Mouse (Mus musculus): ENCODE measurements around the gene Efnb3. TPM values are rescaled to one million over a fixed set of nuclear protein-coding genes. Genes with fewer than 3 reads are reported as not detected.

The Efnb3 gene
- polyA plus RNA-seq, 1 experiment from 2014 or later: 4.6 TPM

GRCm38 (mm10) chr11:69594853-69595252 is 34.8 kb upstream of the Efnb3 start:
- no peak overlapping the region for H3K27ac ChIP-seq (ENCODE audit: low read depth, low read length)
- H3K4me2 ChIP-seq (replicated peaks; ENCODE audit: low read depth): no peak overlapping the region
- H3K27me3 ChIP-seq (replicated peaks; ENCODE audit: control insufficient read depth, insufficient read depth, low read length): no peaks in the 10 kb centered on the region
- no peak for ATAC-seq
- no peak for TF ChIP-seq CTCF (IDR thresholded peaks at IDR 0.05; ENCODE audit: low read depth)
- H3K4me1 ChIP-seq (replicated peaks; ENCODE audit: control insufficient read depth, insufficient read depth, low read length): no peaks in the 10 kb centered on the region
- peaks cover 26% of the 10 kb centered on the region for H3K36me3 ChIP-seq (ENCODE audit: control insufficient read depth, insufficient read depth)
- 96% methylated on average over 6 of the region's 6 CpGs for WGBS
- H3K9me3 ChIP-seq (ENCODE audit: control insufficient read depth): no peaks in the 10 kb centered on the region
- no peak overlapping the region for H3K9ac ChIP-seq (ENCODE audit: low read depth, low read length)
- H3K4me3 ChIP-seq (ENCODE audit: low read depth, low read length): no peak overlapping the region

GRCm38 (mm10) chr11:69592799-69593198 is 32.8 kb upstream of the Efnb3 start:
- Histone ChIP-seq H3K4me1 (replicated peaks; ENCODE audit: control insufficient read depth, insufficient read depth, low read length) (no peaks in the 10 kb centered on the region), H3K4me2 (replicated peaks; ENCODE audit: low read depth) (no peak overlapping the region), H3K9ac (ENCODE audit: low read depth, low read length) (no peak overlapping the region), H3K27me3 (replicated peaks; ENCODE audit: control insufficient read depth, insufficient read depth, low read length) (no peaks in the 10 kb centered on the region), H3K4me3 (ENCODE audit: low read depth, low read length) (no peak overlapping the region), H3K36me3 (ENCODE audit: control insufficient read depth, insufficient read depth) (peaks cover 46% of the 10 kb centered on the region), H3K9me3 (ENCODE audit: control insufficient read depth) (no peaks in the 10 kb centered on the region), H3K27ac (ENCODE audit: low read depth, low read length) (no peak overlapping the region)
- no peak for TF ChIP-seq CTCF (IDR thresholded peaks at IDR 0.05; ENCODE audit: low read depth)
- ATAC-seq: no peak
- WGBS: 79% methylated on average over 4 of the region's 4 CpGs

DNA sequence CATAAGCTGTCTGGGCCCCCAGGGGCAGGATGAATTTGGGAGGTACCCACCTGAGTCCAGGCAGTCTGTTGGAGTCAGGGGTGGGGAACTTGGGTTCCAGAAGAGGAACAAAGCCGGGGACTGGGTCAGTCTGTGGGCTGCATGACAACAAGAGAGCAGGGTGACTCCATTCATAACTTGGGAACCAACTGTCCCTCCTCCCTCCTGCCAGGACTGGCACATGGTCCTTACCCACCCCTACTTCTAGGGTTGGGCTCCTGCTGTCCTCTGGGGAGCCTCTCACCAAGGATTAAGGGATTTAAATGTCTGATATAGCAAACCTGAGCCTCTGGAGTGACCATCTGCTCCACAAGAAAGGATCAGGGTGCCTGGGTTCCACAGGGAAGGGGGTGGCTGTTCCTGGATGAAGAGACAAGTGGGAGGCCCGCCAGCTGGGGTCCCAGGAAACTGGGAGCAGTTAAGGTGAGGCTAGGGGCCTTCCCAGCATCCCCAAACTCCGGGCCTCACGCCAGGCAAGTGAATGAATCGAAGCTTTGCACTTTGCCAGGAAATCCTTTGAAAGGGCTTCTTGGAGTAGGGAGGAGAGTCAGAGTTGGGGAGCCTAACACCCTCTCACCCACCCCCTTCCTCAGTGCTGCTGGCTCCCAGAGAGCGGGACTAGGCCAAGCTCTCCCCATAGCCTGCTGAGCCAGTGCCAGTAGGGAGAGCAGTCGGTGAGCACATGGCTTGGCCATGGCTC is 32.1 kb upstream of the Efnb3 start:
- TF ChIP-seq CTCF (IDR thresholded peaks at IDR 0.05; ENCODE audit: low read depth): no peak
- Histone ChIP-seq H3K27ac (ENCODE audit: low read depth, low read length) (no peak overlapping the region), H3K9ac (ENCODE audit: low read depth, low read length) (no peak overlapping the region), H3K4me3 (ENCODE audit: low read depth, low read length) (no peak overlapping the region), H3K27me3 (replicated peaks; ENCODE audit: control insufficient read depth, insufficient read depth, low read length) (no peaks in the 10 kb centered on the region), H3K36me3 (ENCODE audit: control insufficient read depth, insufficient read depth) (peaks cover 51% of the 10 kb centered on the region), H3K9me3 (ENCODE audit: control insufficient read depth) (no peaks in the 10 kb centered on the region), H3K4me2 (replicated peaks; ENCODE audit: low read depth) (no peak overlapping the region), H3K4me1 (replicated peaks; ENCODE audit: control insufficient read depth, insufficient read depth, low read length) (no peaks in the 10 kb centered on the region)
- no peak for ATAC-seq
- WGBS: 75% methylated on average over 7 of the region's 7 CpGs

DNA sequence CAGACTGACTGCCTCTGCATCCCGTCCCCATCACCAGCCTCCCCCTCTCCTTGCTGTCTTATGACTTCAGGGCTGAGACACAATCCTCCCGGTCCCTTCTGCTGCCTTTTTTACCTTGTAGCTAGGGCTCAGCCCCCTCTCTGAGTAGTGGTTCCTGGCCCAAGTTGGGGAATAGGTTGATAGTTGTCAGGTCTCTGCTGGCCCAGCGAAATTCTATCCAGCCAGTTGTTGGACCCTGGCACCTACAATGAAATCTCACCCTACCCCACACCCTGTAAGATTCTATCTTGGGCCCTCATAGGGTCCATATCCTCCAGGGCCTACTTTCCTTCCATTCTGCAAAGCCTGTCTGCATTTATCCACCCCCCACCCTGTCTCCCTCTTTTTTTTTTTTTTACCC is 31.4 kb upstream of the Efnb3 start:
- WGBS: 90% methylated on average over 3 of the region's 3 CpGs
- H3K9me3 ChIP-seq (ENCODE audit: control insufficient read depth): no peaks in the 10 kb centered on the region
- no peaks in the 10 kb centered on the region for H3K27me3 ChIP-seq (replicated peaks; ENCODE audit: control insufficient read depth, insufficient read depth, low read length)
- peaks cover 51% of the 10 kb centered on the region for H3K36me3 ChIP-seq (ENCODE audit: control insufficient read depth, insufficient read depth)
- no peak for ATAC-seq
- no peak overlapping the region for H3K27ac ChIP-seq (ENCODE audit: low read depth, low read length)
- H3K4me3 ChIP-seq (ENCODE audit: low read depth, low read length): no peak overlapping the region
- H3K4me2 ChIP-seq (replicated peaks; ENCODE audit: low read depth): no peak overlapping the region
- H3K9ac ChIP-seq (ENCODE audit: low read depth, low read length): no peak overlapping the region
- no peaks in the 10 kb centered on the region for H3K4me1 ChIP-seq (replicated peaks; ENCODE audit: control insufficient read depth, insufficient read depth, low read length)
- no peak for TF ChIP-seq CTCF (IDR thresholded peaks at IDR 0.05; ENCODE audit: low read depth)

DNA sequence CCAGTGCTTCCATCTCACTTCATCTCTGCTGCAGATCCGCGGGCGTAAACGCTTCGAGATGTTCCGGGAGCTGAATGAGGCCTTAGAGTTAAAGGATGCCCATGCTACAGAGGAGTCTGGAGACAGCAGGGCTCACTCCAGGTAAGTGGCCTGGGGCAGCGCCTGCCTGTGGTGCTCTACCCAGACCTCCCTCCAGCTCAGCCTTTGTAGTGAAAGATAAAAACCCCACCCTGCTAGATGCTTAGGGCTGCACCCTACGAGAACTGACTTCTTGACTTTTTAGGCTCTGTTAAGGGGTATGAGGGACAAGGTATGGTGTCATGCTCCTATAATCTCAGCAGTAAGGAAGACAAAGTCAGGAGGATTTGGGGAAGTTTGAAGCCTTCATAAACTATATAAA is 30.6 kb upstream of the Efnb3 start:
- H3K9me3 ChIP-seq (ENCODE audit: control insufficient read depth): no peaks in the 10 kb centered on the region
- no peak overlapping the region for H3K4me3 ChIP-seq (ENCODE audit: low read depth, low read length)
- no peak for TF ChIP-seq CTCF (IDR thresholded peaks at IDR 0.05; ENCODE audit: low read depth)
- no peaks in the 10 kb centered on the region for H3K27me3 ChIP-seq (replicated peaks; ENCODE audit: control insufficient read depth, insufficient read depth, low read length)
- WGBS: 93% methylated on average over 8 of the region's 8 CpGs
- H3K36me3 ChIP-seq (ENCODE audit: control insufficient read depth, insufficient read depth): peaks cover 51% of the 10 kb centered on the region
- no peak overlapping the region for H3K9ac ChIP-seq (ENCODE audit: low read depth, low read length)
- no peak overlapping the region for H3K27ac ChIP-seq (ENCODE audit: low read depth, low read length)
- H3K4me1 ChIP-seq (replicated peaks; ENCODE audit: control insufficient read depth, insufficient read depth, low read length): no peaks in the 10 kb centered on the region
- no peak for ATAC-seq
- no peak overlapping the region for H3K4me2 ChIP-seq (replicated peaks; ENCODE audit: low read depth)

DNA sequence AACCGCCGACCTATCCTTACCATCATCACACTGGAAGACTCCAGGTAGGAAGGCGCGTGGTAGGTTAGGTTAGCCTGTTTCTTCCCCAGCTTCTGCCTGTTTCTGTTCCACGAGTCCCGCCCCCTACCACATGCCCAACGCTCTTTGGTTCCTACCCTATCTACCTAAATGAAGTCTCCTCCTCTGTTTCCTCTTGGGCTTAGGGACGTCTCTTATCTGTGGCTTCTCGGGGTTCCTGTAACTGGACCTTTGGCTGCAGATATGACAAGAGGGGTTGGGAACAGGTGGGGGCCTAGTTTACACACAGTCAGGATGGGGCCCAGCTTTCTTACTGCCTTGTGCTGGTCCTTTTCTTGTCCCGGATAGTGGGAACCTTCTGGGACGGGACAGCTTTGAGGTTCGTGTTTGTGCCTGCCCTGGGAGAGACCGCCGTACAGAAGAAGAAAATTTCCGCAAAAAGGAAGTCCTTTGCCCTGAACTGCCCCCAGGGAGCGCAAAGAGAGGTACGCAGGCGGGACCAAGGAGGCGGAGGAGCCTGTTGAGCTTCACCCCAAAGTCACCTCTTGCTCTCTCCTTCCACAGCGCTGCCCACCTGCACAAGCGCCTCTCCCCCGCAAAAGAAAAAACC is 29.3 kb upstream of the Efnb3 start:
- Histone ChIP-seq H3K4me1 (replicated peaks; ENCODE audit: control insufficient read depth, insufficient read depth, low read length) (no peaks in the 10 kb centered on the region), H3K4me2 (replicated peaks; ENCODE audit: low read depth) (no peak overlapping the region), H3K36me3 (ENCODE audit: control insufficient read depth, insufficient read depth) (peaks cover 51% of the 10 kb centered on the region), H3K4me3 (ENCODE audit: low read depth, low read length) (no peak overlapping the region), H3K9me3 (ENCODE audit: control insufficient read depth) (no peaks in the 10 kb centered on the region), H3K9ac (ENCODE audit: low read depth, low read length) (no peak overlapping the region), H3K27ac (ENCODE audit: low read depth, low read length) (no peak overlapping the region; the same call in 1 of the 2 replicates), H3K27me3 (replicated peaks; ENCODE audit: control insufficient read depth, insufficient read depth, low read length) (no peaks in the 10 kb centered on the region)
- no peak for TF ChIP-seq CTCF (IDR thresholded peaks at IDR 0.05; ENCODE audit: low read depth)
- no peak for ATAC-seq
- 85% methylated on average over 22 of the region's 22 CpGs for WGBS

Measured in intestine, postnatal 0 days (tissue).